Mouse (Mus musculus): ENCODE measurements around the gene Ing3.

Ing3 gene

GRCm38 (mm10) chr6:22021315-22021714 lies 71.9 kb downstream of the Ing3 start:
- DNase-seq (ENCODE audit: low read depth), result no peak

GRCm38 (mm10) chr6:22024168-22024567 lies 74.8 kb downstream of the Ing3 start:
- DNase-seq (ENCODE audit: low read depth), result no peak

Measured in c-Kit-positive CD71-positive TER-119-negative erythroid progenitor cells, embryonic 14.5 days (primary cell).